Mouse (Mus musculus): ENCODE data around the gene Marco. TPM values are rescaled to one million over a fixed set of nuclear protein-coding genes. Genes with fewer than 3 reads are reported as not detected.

Marco gene
- polyA plus RNA-seq, 1 experiment, result not detected

GRCm38 (mm10) chr1:120459032-120459431 is 45.8 kb downstream of the Marco start:
- Histone ChIP-seq H3ac (ENCODE audit: control insufficient read depth, insufficient read length, low read depth) (no peak overlapping the region), H3K79me3 (ENCODE audit: low read depth) (no peaks in the 10 kb centered on the region), H3K79me2 (ENCODE audit: control insufficient read depth, insufficient read depth) (no peaks in the 10 kb centered on the region), H3K4me3 (ENCODE audit: insufficient read depth, poor library complexity, severe bottlenecking) (no peak overlapping the region), H3K36me3 (ENCODE audit: control insufficient read depth, insufficient read depth) (no peaks in the 10 kb centered on the region), H3K27me3 (ENCODE audit: control insufficient read depth, insufficient read depth, insufficient read length) (peaks cover 22% of the 10 kb centered on the region)
- TF ChIP-seq CTCF (IDR thresholded peaks at IDR 0.05; ENCODE audit: control insufficient read depth, insufficient read depth, insufficient read length), result no peak
- TF ChIP-seq USF1 (IDR thresholded peaks at IDR 0.05; ENCODE audit: low read depth), result no peak
- TF ChIP-seq MAX (IDR thresholded peaks at IDR 0.05), result no peak

DNA sequence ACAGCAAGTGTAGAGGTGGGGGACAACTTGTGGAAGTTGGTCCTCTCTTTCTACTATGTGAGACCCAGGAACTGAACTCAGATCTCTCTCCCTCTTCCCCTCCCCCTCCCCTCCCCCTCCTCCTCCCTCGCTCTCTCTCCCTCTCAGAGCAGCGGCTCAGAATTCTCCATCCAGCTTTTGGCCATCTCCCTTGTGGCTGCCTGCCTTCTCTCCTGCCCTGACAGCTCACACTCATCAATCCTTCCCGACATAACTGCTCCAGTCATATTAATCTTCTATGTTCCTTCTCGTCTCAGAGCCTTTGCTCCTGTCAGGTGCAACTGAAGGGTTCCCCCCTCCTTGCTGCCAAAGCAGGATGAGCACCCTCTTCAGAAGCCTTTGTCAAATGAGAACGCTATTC is 46.3 kb downstream of the Marco start:
- H3K4me3 ChIP-seq (ENCODE audit: insufficient read depth, poor library complexity, severe bottlenecking), result no peak overlapping the region
- H3K79me3 ChIP-seq (ENCODE audit: low read depth), result no peaks in the 10 kb centered on the region
- H3K79me2 ChIP-seq (ENCODE audit: control insufficient read depth, insufficient read depth), result no peaks in the 10 kb centered on the region
- no peak overlapping the region for H3ac ChIP-seq (ENCODE audit: control insufficient read depth, insufficient read length, low read depth)
- no peaks in the 10 kb centered on the region for H3K36me3 ChIP-seq (ENCODE audit: control insufficient read depth, insufficient read depth)
- H3K27me3 ChIP-seq (ENCODE audit: control insufficient read depth, insufficient read depth, insufficient read length), result peaks cover 22% of the 10 kb centered on the region
- TF ChIP-seq FOSL1 (IDR thresholded peaks at IDR 0.05; ENCODE audit: insufficient read depth, low read length, poor library complexity, severe bottlenecking) (no peak), MAX (IDR thresholded peaks at IDR 0.05) (no peak), CTCF (IDR thresholded peaks at IDR 0.05; ENCODE audit: control insufficient read depth, insufficient read depth, insufficient read length) (no peak), MYOG (IDR thresholded peaks at IDR 0.05; ENCODE audit: control insufficient read depth, extremely low read depth, insufficient read length) (no peak), USF1 (IDR thresholded peaks at IDR 0.05; ENCODE audit: low read depth) (no peak), MYOD1 (IDR thresholded peaks at IDR 0.05; ENCODE audit: control insufficient read depth, insufficient read length, low read depth) (no peak), CEBPB (IDR thresholded peaks at IDR 0.05; ENCODE audit: low read depth) (no peak)

- no peaks in the 10 kb centered on the region for H3K36me3 ChIP-seq (ENCODE audit: control insufficient read depth, insufficient read depth)
- peaks cover 6% of the 10 kb centered on the region for H3K27me3 ChIP-seq (ENCODE audit: control insufficient read depth, insufficient read depth, insufficient read length)
- TF ChIP-seq MAX (IDR thresholded peaks at IDR 0.05) (no peak), CTCF (IDR thresholded peaks at IDR 0.05; ENCODE audit: control insufficient read depth, insufficient read depth, insufficient read length) (no peak), FOSL1 (IDR thresholded peaks at IDR 0.05; ENCODE audit: insufficient read depth, low read length, poor library complexity, severe bottlenecking) (no peak), USF1 (IDR thresholded peaks at IDR 0.05; ENCODE audit: low read depth) (no peak), CEBPB (IDR thresholded peaks at IDR 0.05; ENCODE audit: low read depth) (no peak), MYOD1 (IDR thresholded peaks at IDR 0.05; ENCODE audit: control insufficient read depth, insufficient read length, low read depth) (no peak), MYOG (IDR thresholded peaks at IDR 0.05; ENCODE audit: control insufficient read depth, extremely low read depth, insufficient read length) (no peak)
- H3K79me3 ChIP-seq (ENCODE audit: low read depth), result no peaks in the 10 kb centered on the region
- no peak overlapping the region for H3ac ChIP-seq (ENCODE audit: control insufficient read depth, insufficient read length, low read depth)
- no peak overlapping the region for H3K4me3 ChIP-seq (ENCODE audit: insufficient read depth, poor library complexity, severe bottlenecking)
- no peaks in the 10 kb centered on the region for H3K79me2 ChIP-seq (ENCODE audit: control insufficient read depth, insufficient read depth)
Observed at GRCm38 (mm10) chr1:120451486-120452270, 53.1 kb downstream of the Marco start.

GRCm38 (mm10) chr1:120449662-120450061 is 55.2 kb downstream of the Marco start:
- Histone ChIP-seq H3K36me3 (ENCODE audit: control insufficient read depth, insufficient read depth) (no peaks in the 10 kb centered on the region), H3ac (ENCODE audit: control insufficient read depth, insufficient read length, low read depth) (no peak overlapping the region), H3K79me3 (ENCODE audit: low read depth) (no peaks in the 10 kb centered on the region), H3K27me3 (ENCODE audit: control insufficient read depth, insufficient read depth, insufficient read length) (no peaks in the 10 kb centered on the region), H3K4me3 (ENCODE audit: insufficient read depth, poor library complexity, severe bottlenecking) (no peak overlapping the region), H3K79me2 (ENCODE audit: control insufficient read depth, insufficient read depth) (no peaks in the 10 kb centered on the region)
- no peak for TF ChIP-seq MYOG (IDR thresholded peaks at IDR 0.05; ENCODE audit: control insufficient read depth, extremely low read depth, insufficient read length)
- TF ChIP-seq MYOD1 (IDR thresholded peaks at IDR 0.05; ENCODE audit: control insufficient read depth, insufficient read length, low read depth), result no peak
- TF ChIP-seq USF1 (IDR thresholded peaks at IDR 0.05; ENCODE audit: low read depth), result no peak
- no peak for TF ChIP-seq CTCF (IDR thresholded peaks at IDR 0.05; ENCODE audit: control insufficient read depth, insufficient read depth, insufficient read length)
- no peak for TF ChIP-seq FOSL1 (IDR thresholded peaks at IDR 0.05; ENCODE audit: insufficient read depth, low read length, poor library complexity, severe bottlenecking)
- TF ChIP-seq CEBPB (IDR thresholded peaks at IDR 0.05; ENCODE audit: low read depth), result no peak
- TF ChIP-seq MAX (IDR thresholded peaks at IDR 0.05), result no peak

GRCm38 (mm10) chr1:120443228-120443639 is 61.6 kb downstream of the Marco start:
- TF ChIP-seq MYOD1 (IDR thresholded peaks at IDR 0.05; ENCODE audit: control insufficient read depth, insufficient read length, low read depth), result no peak
- TF ChIP-seq USF1 (IDR thresholded peaks at IDR 0.05; ENCODE audit: low read depth), result no peak
- no peak for TF ChIP-seq MYOG (IDR thresholded peaks at IDR 0.05; ENCODE audit: control insufficient read depth, extremely low read depth, insufficient read length)
- no peak for TF ChIP-seq CEBPB (IDR thresholded peaks at IDR 0.05; ENCODE audit: low read depth)
- no peak for TF ChIP-seq MAX (IDR thresholded peaks at IDR 0.05)
- no peak for TF ChIP-seq CTCF (IDR thresholded peaks at IDR 0.05; ENCODE audit: control insufficient read depth, insufficient read depth, insufficient read length)
- no peak for TF ChIP-seq FOSL1 (IDR thresholded peaks at IDR 0.05; ENCODE audit: insufficient read depth, low read length, poor library complexity, severe bottlenecking)
- no peaks in the 10 kb centered on the region for H3K79me3 ChIP-seq (ENCODE audit: low read depth)
- no peak overlapping the region for H3ac ChIP-seq (ENCODE audit: control insufficient read depth, insufficient read length, low read depth)
- no peak overlapping the region for H3K4me3 ChIP-seq (ENCODE audit: insufficient read depth, poor library complexity, severe bottlenecking)
- H3K79me2 ChIP-seq (ENCODE audit: control insufficient read depth, insufficient read depth), result no peaks in the 10 kb centered on the region
- H3K27me3 ChIP-seq (ENCODE audit: control insufficient read depth, insufficient read depth, insufficient read length), result peaks cover 3% of the 10 kb centered on the region
- H3K36me3 ChIP-seq (ENCODE audit: control insufficient read depth, insufficient read depth), result no peaks in the 10 kb centered on the region
